Mouse (Mus musculus) ZHBTc4 (cell line): ENCODE measurements around the gene Nadk.
A peak's percentile ranks its signal among the peaks of the same experiment; 100 is the strongest.

ENCODE experiments used
- DNase-seq: peaks from one replicate; pipeline ENCODE4 v3.0.0-alpha.2; 2011; ENCODE audit warnings: low read depth, low spot score

Nadk gene

DNA sequence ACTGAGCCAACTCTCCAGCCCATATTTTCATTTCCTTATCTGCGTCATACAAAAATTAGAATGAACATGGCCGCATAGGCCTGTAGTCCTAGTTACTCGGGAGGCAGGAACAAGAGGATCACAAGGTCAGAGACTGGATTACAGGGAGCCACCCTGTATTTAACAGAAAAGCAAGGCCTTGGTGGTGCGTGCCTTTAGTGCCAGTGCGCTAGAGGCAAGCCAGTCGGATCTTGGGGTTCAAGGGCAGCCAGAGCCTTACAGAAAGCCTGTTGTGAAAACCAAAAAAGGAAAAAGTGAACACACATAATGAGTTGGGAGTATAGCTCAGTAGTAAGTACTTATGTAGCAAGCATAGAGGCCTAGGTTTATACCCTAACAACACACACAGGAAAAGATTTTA, 7.6 kb downstream of the Nadk start:
- DNase-seq: peak; percentile 15

- peak; percentile 44 for DNase-seq
Observed at GRCm38 (mm10) chr4:155570315-155570714, 8.1 kb downstream of the Nadk start.

DNA sequence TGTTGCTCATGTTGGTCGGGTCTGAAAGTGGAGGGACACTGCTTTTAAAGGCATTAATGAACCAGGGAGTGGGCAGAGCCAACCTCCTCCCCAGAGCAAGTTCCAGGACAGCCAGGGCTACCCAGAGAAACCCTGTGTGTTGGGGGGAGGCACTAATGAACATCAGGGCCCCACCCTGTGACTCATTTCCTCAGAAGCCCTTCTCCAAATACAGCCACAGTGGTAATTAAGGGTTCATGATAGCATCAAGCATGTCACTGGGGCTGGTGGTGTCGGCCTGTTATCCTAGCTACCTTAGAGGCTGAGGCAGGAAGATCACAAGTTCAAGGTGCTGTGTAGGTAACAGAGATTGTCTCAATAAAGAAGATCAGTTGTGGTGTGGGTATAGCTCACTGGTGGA, 9.3 kb downstream of the Nadk start:
- no peak for DNase-seq

DNA sequence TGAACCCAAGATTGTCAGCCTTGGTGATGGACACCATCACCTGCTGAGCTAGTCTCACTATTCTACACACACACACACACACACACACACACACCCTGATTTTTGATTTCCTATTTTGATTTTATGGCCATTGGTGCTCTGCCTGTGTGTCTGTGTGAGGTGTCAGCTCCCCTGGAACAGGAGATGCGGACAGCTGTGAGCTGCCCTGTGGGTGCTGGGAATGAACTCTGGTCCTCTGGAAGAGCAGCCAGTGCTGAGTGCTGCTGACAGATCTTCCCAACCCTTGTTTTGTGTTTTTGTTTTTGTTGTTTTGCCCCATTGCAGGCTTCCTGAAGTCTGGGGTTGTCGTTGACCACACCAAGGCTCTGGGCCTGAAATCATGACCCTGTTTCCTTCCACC, 11.0 kb downstream of the Nadk start:
- DNase-seq: no peak

- peak; percentile 18 for DNase-seq
Observed at GRCm38 (mm10) chr4:155573876-155574275, 11.7 kb downstream of the Nadk start.

- DNase-seq: no peak
Observed at GRCm38 (mm10) chr4:155574931-155575330, 12.8 kb downstream of the Nadk start.

GRCm38 (mm10) chr4:155575521-155575920, 13.3 kb downstream of the Nadk start:
- DNase-seq: peak; percentile 43

- DNase-seq: no peak
Observed at GRCm38 (mm10) chr4:155577132-155577531, 15.0 kb downstream of the Nadk start.

- no peak for DNase-seq
Observed at GRCm38 (mm10) chr4:155577741-155578140, 15.6 kb downstream of the Nadk start.

- no peak for DNase-seq
Observed at GRCm38 (mm10) chr4:155578336-155579125, 16.4 kb downstream of the Nadk start.

DNA sequence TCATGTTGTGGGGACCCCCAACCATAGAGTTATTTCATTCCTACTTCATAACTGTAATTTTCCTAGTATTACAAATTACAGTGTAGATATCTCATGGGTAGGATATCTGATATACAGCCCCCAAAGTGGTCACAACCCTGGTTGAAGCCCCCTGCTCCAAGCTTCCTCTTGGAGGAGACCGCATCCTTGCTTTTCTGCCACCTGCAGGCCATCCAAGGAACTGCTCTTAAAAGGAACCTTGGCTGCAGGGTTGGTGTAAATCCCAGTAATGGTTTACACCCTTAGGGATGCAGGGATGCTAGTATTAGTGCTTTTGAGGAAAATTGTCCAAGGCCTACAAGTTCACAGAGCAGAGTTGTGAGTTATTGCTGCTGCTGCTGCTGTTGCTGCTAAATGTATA, 18.2 kb downstream of the Nadk start:
- peak; percentile 56 for DNase-seq

- DNase-seq: no peak
Observed at GRCm38 (mm10) chr4:155582279-155582905, 20.2 kb downstream of the Nadk start.

- DNase-seq: no peak
Observed at GRCm38 (mm10) chr4:155589356-155589755, 27.2 kb downstream of the Nadk start.

- DNase-seq: no peak
Observed at GRCm38 (mm10) chr4:155591012-155591719, 29.0 kb downstream of the Nadk start.

GRCm38 (mm10) chr4:155593780-155594179, 31.6 kb downstream of the Nadk start:
- no peak for DNase-seq

DNA sequence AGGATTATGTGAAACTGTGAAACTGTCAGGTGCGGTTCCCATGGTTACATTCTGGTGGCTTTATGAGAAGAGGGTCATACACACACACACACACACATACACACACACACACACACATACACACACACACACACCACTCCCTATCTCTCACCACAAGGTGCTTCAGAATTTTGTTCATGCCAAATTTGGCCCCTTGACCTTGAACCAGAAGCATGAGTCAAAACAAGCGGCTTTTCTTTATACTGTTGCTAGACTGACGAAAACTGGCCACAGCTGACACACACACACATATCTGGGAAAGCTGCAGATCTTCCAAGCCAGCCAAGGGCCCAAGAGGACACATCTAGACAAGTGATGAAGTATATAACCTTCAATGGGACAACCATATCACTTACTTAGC, 33.6 kb downstream of the Nadk start:
- no peak for DNase-seq

DNA sequence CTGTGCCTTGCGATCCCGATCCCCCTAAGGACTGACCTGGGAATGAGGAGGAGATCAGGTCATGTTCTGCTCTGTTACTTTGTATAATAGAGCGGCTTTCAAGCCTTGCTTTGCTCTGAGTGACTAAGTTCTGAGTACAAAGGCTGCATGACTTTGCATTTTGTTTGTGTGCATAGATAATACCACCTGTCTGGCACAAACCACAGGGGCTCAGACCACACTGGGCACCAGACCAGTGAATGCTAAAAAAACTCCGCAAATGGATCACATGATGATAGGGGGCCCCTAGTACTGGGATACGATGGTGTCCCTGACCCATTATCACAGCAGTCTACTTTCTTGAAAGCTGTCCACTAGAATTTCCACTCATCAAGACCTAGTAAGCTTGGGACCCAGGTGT, 34.4 kb downstream of the Nadk start:
- no peak for DNase-seq

DNA sequence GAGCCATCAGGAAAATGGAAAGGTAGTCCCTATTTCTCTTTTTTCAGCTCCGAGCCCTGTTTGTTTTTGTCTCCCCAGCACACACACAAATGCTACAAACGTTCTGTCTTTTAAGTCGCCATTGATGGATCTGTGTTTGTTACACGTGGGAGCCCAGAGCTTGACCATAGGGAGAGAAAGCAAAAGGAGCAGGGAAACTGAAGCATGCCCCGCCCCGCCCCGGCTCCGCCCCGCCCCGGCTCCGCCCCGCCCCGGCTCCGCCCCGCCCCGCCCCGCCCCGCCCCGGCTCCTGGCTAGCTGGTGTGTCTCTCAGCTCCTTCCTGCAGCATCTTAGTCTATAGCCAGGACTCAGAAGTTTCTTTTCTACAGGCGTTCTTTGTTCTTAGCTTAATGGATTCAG, 36.4 kb downstream of the Nadk start:
- peak; percentile 54 for DNase-seq

DNA sequence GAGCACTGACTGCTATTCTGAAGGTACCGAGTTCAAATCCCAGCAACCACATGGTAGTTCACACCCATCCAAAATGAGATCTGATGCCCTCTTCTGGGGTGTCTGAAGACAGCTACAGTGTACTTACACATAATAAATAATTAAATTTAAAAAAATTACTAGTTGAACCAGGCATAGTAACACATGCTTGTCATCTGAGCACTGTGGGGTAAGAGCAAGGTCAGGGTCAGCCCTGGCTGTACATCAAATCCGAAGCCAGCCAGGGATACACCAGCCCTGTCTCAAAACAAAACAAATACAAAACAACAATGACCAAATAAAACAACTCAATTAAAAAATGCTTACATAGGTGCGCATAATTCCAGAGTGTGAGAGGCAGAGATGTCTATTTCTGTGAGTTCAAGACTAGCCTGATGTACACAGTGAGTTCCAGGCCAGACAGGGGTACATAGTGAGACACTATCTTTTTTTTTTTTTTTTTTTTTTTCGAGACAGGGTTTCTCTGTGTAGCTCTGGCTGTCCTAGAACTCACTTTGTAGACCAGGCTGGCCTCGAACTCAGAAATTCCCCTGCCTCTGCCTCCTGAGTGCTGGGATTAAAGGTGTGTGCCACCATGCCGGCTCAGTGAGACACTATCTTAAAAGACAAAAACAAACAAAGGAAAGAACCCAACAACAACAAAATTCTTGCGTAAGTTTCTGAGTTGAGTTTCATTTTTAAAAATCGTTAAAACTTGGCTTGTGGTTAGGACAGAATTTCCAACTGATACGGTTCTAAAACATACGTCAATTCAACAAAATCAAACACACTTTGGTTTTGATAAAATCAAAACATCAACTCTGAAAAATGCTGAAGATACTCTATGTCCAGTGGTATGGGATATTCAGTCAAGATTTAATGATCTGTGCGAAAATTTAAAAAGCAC, 38.0 kb downstream of the Nadk start:
- no peak for DNase-seq

- DNase-seq: peak; percentile 98
Observed at GRCm38 (mm10) chr4:155601091-155601996, 39.2 kb downstream of the Nadk start, which contains the start of gene Slc35e2. Gene Slc35e2 (plus strand): TSS chr4:155601416.
